Mouse (Mus musculus) kidney, adult 2 months (tissue): ENCODE measurements at regions not wholly inside any gene's neighbourhood (a gene's known extent, or its start where the extent isn't known, plus 50 kb on each side); places are given as distances from the start of the nearest gene placed in this dataset.
"Not testable (repeated sequence)": the region's sequence is repeated elsewhere in the genome, so short reads cannot be mapped to it uniquely, and the experiment has no call there.

Experiments
- DNase-seq: peaks from one replicate; pipeline ENCODE4 v3.0.0; 2021
- H3K27ac ChIP-seq: fragments of 200-500 bp; 2 replicates; pipeline ENCODE4 v1.5.1; 2012; ENCODE audit warnings: low read depth, low read length, control low read depth, inconsistent platforms; ENCODE audit not compliant: insufficient read depth
- H3K27me3 ChIP-seq: fragments of 200-500 bp; replicated peaks from 2 replicates; pipeline ENCODE4 v1.6.1; 2012; ENCODE audit warnings: mild to moderate bottlenecking, moderate library complexity, low read length, inconsistent platforms; ENCODE audit not compliant: control insufficient read depth, insufficient read depth
- H3K36me3 ChIP-seq: fragments of 200-500 bp; 2 replicates; pipeline ENCODE4 v1.6.1; 2012; ENCODE audit warnings: mild to moderate bottlenecking, moderate library complexity, low read length, inconsistent platforms; ENCODE audit not compliant: control insufficient read depth, insufficient read depth
- H3K4me1 ChIP-seq: fragments of 200-500 bp; 2 replicates; pipeline ENCODE4 v1.6.1; 2011; ENCODE audit warnings: low read length; ENCODE audit not compliant: control insufficient read depth, insufficient read depth
- H3K4me3 ChIP-seq: fragments of 200-500 bp; 2 replicates; pipeline ENCODE4 v1.5.1; 2011; ENCODE audit warnings: mild to moderate bottlenecking, low read depth, low read length, control low read depth; ENCODE audit not compliant: insufficient read depth
- CTCF ChIP-seq: fragments of 200-500 bp; conservative IDR thresholded peaks from 2 replicates; pipeline ENCODE4 v1.5.1; 2011; ENCODE audit warnings: low read depth, mild to moderate bottlenecking, control low read depth, low read length, moderate library complexity, mixed read lengths; ENCODE audit not compliant: insufficient read depth, insufficient read length
- POLR2A ChIP-seq: fragments of 200-500 bp; IDR thresholded peaks from one replicate; pipeline ENCODE4 v1.6.1; 2011; ENCODE audit warnings: low read depth, low read length, control low read depth
- WGBS: fragments of 180-500 bp; shearing (Covaris S2); methylation state at CpG from one replicate; pipeline ENCODE4 v1.1.7; 2018; 5-methylcytosine and 5-hydroxymethylcytosine counted together

DNA sequence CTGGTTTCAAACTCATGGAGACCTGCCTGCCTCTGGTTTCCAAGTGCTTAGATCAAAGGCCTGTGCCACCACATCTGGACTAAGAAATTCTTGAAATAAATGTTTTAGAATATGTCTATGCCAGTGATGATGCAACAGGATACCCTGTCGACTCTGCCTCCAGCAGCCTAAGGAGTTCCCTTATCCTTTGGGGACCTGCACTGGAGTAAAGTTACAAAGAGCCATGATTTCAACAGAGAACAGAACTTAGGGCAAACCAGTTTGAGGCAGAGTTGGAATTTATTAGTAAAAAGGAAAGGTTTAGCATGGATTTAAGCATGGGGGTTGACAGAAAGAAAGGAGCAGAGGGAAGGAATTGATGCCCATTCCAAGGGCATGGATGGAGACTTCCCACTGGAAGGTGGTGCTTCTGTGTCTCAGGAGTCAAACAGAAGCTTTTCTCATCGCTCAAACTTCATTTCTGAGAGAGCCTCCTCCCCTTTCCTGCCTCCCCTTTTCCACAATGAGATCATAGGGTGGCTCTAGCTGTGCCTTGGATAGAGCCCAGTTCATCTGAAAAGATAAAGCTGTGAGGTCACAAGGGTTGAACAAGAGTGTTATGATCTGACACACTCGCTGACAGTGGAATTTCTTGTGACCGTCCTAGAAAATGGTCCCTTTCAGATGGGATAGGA lies 135.2 kb upstream of the Trim24 start:
- no peak for TF ChIP-seq CTCF
- no peak for TF ChIP-seq POLR2A
- WGBS, result 52% methylated on average over 4 of the region's 4 CpGs
- Histone ChIP-seq H3K36me3 (no peaks in the 10 kb centered on the region), H3K27ac (peak overlapping the region; percentile 42), H3K4me3 (no peak overlapping the region), H3K4me1 (no peaks in the 10 kb centered on the region; the same call in 1 of the 2 replicates), H3K27me3 (no peaks in the 10 kb centered on the region)
- peak; percentile 77 for DNase-seq

DNA sequence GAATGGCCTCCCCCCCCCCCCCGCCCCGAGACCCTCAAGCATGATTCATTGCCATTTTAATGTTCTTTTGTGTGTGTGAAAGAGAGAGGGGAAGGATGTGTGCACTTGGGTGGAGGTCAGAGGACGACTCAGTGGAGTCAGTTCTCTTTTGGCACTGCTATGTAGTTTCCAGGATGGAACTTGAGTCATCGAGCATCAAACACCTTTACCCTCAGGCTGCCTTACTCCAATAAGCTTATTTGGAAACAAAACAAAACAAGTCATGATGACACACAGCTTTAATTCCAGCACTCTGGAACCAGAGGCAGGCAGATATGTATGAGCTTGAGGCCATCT lies 134.7 kb upstream of the Trim24 start:
- H3K4me3 ChIP-seq, result no peak overlapping the region
- H3K27me3 ChIP-seq, result no peaks in the 10 kb centered on the region
- H3K27ac ChIP-seq, result peak overlapping the region; percentile 36
- TF ChIP-seq CTCF (no peak), POLR2A (no peak)
- DNase-seq, result peak; percentile 67
- no peaks in the 10 kb centered on the region for H3K36me3 ChIP-seq
- 46% methylated on average over 4 of the region's 4 CpGs for WGBS
- H3K4me1 ChIP-seq, result no peaks in the 10 kb centered on the region; the same call in 1 of the 2 replicates

DNA sequence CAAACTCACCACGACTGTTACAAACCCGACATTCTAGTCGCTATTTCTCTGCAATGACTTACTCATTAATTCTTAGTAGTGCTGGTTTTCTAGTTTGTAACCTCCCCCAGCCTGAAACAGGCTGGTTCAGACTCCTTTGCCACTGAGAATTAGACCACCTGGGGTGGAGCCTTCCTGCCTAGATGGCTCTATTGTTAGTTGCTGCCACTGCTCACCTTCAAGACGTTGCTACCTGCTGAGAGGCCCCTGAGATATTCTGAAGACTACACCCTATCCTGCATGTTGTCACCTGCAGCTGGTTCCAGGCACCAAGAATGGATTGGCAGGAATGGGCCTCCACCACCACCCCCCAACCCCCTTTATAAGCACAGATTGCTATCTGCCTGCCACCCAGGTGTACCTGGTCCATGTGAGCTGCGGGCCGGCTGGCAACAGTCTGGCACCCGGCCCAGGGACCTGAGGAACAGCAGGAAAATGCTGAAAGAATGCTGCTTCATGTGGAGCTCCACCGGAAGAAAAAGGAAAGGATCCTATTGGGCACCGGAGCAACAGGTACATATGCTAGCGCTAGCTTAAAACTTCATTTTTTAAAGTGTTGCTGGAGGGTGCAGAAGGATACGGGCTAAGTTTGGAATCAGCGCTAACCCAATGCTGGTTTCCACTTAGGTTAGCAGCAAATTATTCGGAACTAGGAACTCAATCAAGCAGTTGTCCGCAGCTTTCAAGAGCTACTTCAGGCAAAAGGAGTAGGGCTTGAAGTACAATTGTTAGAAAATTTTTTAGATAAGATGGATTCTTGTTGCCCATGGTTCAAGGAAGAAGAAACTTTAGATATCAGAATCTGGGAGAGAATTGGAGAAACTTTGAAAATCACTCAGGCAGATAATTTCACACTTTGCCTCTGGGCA lies 129.4 kb upstream of the Trim24 start:
- DNase-seq, result peak; percentile 68
- 66% methylated on average over 14 of the region's 14 CpGs for WGBS
- H3K4me1 ChIP-seq, result no peaks in the 10 kb centered on the region
- H3K27ac ChIP-seq, result peak overlapping the region; percentile 56
- no peaks in the 10 kb centered on the region for H3K36me3 ChIP-seq
- H3K4me3 ChIP-seq, result no peak overlapping the region
- TF ChIP-seq CTCF, result no peak
- no peak for TF ChIP-seq POLR2A
- no peaks in the 10 kb centered on the region for H3K27me3 ChIP-seq

DNA sequence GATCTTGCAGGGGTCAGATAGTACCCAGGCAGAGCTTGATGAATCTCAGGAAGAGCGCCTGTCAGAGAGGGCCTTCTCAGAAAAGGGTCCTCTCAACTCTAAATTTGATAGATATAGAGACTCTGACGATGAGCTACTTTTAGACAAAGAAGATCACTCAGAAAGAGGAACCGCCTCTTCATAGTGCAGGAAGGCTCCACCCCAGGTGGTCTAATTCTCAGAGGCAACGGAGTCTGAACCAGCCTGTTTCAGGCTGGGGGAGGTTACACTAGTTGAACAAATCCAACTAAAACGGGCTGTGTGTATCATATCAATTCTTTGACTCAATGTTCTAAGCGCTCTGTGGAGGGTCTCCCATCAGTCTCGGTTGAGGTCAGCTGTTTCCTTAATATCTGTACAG lies 128.7 kb upstream of the Trim24 start:
- H3K36me3 ChIP-seq, DNase-seq: not testable (repeated sequence)
- 84% methylated on average over 7 of the region's 7 CpGs for WGBS

DNA sequence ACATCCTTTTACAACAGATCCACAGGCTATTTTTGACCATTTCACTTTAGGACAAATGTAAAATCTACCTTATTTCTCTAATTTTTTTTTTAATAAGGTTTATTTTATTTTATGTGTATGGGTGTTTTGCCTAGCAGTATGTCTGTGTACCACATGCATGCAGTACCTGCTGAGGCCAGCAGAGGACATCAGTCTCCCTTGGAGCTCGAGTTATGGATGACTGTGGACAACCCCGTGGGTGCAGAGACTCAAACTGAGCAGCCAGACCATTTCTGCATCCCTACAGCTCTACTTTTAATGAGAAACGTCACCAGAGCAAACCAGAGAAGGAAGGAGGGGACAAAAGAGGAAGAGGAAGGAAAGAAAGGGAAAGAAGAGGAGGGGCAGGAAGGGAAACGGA lies 125.9 kb upstream of the Trim24 start:
- peak; percentile 62 for TF ChIP-seq CTCF
- TF ChIP-seq POLR2A, result no peak
- peak; percentile 46 for DNase-seq
- Histone ChIP-seq H3K27ac (no peak overlapping the region; the same call in 1 of the 2 replicates), H3K4me3 (no peak overlapping the region), H3K4me1 (no peaks in the 10 kb centered on the region), H3K36me3 (no peaks in the 10 kb centered on the region), H3K27me3 (no peaks in the 10 kb centered on the region)
- 67% methylated on average over 4 of the region's 4 CpGs for whole genome bisulfite sequencing

More for the DNA sequence above, 128.7 kb upstream of the Trim24 start:
- H3K27ac ChIP-seq, H3K27me3 ChIP-seq, H3K4me3 ChIP-seq, H3K4me1 ChIP-seq: not testable (repeated sequence)

DNA sequence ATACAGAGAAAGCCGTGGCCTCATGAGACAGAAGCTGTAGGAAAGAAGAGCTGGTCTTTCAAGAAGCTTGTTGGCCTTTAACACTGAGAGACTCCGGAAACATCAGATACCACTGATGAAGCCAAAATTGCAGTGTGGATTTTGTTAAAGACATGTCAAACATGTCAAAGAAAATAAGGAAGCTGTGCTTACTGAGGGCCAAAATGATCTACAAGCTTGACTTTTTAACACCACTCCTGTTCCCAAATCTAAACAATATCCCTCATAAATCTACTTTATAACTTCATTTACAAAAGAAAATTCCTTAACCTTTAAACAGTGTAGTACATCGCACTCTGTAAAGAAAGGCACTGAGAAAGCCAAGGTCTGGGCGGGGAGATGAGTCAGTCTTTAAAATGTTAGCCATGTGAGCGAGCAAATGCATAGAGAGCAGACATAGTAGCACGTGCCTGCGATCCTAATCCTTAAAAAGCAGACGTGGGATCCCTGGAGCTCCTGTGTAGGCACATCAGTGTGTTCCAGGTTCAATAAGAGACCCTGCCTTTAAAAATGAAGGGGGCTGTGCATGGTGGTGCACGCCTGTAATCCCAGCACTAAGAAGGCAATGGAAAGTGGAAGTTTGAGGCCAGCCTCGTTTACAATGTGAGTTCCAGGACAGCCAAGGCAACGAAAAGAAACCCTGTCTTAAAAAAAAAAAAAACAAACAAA lies 125.1 kb upstream of the Trim24 start:
- Histone ChIP-seq H3K4me1 (no peaks in the 10 kb centered on the region), H3K36me3 (no peaks in the 10 kb centered on the region), H3K4me3 (no peak overlapping the region), H3K27ac (no peak overlapping the region), H3K27me3 (no peaks in the 10 kb centered on the region)
- DNase-seq, result peak; percentile 57
- WGBS, result 58% methylated on average over 11 of the region's 11 CpGs
- no peak for TF ChIP-seq CTCF

DNA sequence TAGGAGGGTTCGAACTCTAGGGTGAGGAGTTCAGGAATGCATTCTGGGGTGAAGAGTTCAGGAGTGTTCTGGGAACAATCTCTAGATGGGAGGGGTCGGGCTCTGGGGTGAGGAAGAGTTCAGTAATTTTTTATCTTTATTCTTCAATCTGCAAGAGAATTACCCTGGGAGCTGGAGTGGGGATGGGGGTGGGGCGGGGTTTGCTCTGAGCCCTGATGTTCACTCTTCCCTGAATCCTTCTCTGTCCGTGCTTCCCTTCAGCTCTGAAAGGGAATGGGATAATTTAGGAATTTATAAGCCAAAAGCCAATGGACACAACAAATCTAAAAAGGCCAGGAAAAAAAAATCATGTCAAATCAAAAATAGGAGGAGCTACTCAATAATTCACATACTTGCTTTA lies 122.8 kb upstream of the Trim24 start:
- not testable (repeated sequence) for H3K36me3 ChIP-seq, DNase-seq, H3K27ac ChIP-seq, H3K4me1 ChIP-seq, H3K4me3 ChIP-seq, H3K27me3 ChIP-seq
- 70% methylated on average over 4 of the region's 4 CpGs for WGBS
